ENCODE assay signal across 8 mouse cellular contexts in the genomic region with DNA sequence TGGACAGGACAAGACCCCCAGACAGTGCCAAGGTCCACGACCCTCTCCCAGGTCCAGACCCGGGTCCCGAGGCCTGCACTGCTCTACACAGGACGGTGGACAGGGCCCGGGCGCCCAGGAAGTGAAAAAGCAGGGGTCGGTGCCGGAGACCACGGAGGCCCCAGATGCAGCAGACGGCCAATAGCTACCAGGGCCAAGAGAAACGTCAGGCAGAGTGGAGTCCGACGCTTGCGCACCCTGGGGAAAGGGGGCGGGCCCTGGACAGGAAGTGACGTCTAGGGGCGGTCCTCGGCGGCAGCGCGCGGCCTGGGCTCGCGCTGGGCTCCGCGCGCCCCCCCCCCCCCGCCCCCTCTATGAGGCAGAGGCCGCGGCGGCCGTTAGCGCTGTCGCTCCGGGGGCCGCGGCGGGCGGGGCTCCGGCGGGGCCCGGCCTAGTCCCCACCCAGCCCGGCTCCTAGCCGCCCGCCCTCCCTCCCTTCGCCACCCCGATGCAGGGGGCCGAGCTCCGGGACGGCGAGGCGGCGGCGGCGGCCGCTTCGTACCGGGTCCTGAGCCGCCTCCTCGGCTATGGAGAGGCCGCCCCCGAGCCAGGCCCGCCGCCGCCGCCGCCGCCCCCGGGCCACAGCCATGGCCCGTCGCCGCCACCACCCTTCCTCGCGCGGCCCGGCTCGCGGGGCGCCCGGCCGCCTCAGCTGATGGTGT. TPM values are rescaled to one million over a fixed set of nuclear protein-coding genes. Genes with fewer than 3 reads are reported as not detected.
A peak's percentile ranks its signal among the peaks of the same experiment; 100 is the strongest.
DNase-seq lines count a peak whose midpoint lies in the region; ATAC-seq and TF ChIP-seq lines count a peak whose summit lies in the region.

A gene (plus strand): TSS at position 604 of the 701 bp plus-strand sequence.

- peaks cover 4% of the 10 kb centered on the region; the same call in 1 of the 2 replicates for H3K4me1 ChIP-seq in cortical plate, adult 2 months (ENCODE audit: control insufficient read depth, insufficient read depth, low read length)

- intact Hi-C loops in left cerebral cortex, postnatal 10 days (cut with DNase I), result loop anchor here (5.0 kb wide), 1 partner anchor 40 kb away; no protein-coding TSS in a partner anchor

- no peak for TF ChIP-seq CTCF in cortical plate, adult 2 months (IDR thresholded peaks at IDR 0.05; ENCODE audit: extremely low read depth, insufficient read depth, low read length)

- H3K27ac ChIP-seq in cortical plate, adult 2 months (ENCODE audit: insufficient read depth, low read length), result peak within 1 kb of the TSS; percentile 96

- peak; percentile 88 for TF ChIP-seq POLR2A in cortical plate, adult 2 months (IDR thresholded peaks at IDR 0.05; ENCODE audit: extremely low read depth, insufficient read depth, low read length)

- peak within 1 kb of the TSS; percentile 96 for H3K4me3 ChIP-seq in cortical plate, adult 2 months (ENCODE audit: insufficient read depth, low read length)

- ATAC-seq in activated CD4-positive, CD25-positive, alpha-beta regulatory T cell, adult 4 months, result peak; percentile 82
- peak; percentile 86 for ATAC-seq in inflammation-experienced regulatory T-cells, adult 6 months
- peak; percentile 90 for ATAC-seq in megakaryocyte-erythroid progenitor cell, adult 5-6 weeks (replicated peaks; ENCODE audit: low FRiP score, low TSS enrichment, poor library complexity, severe bottlenecking)

- DNase-seq in gastrocnemius, postnatal 10 days, result peak; percentile 96
- peak; percentile 95 to 96 for DNase-seq in left cerebral cortex, postnatal 10 days (ENCODE audit: extremely low spot score in 1 of 2, low spot score in 2 of 2)
- peak; percentile 95 for DNase-seq in right cerebral cortex, postnatal 25 days
- DNase-seq in urinary bladder, postnatal 4 days (ENCODE audit: low spot score in 2 of 2), result peak; percentile 92 to 96

RNA-seq across cellular contexts. Expression of the gene that starts here (rescaled TPM):
- 1 to 10 TPM; 6.1 to 7.8 TPM for polyA plus RNA-seq in activated CD4-positive, CD25-positive, alpha-beta regulatory T cell, adult 4 months (2017; shearing (Covaris generic))
- 47.9 and 49.7 TPM in 2 replicates for polyA plus RNA-seq in cortical plate, adult 2 months (2012; rRNA removed)
- total RNA-seq in gastrocnemius, postnatal 10 days (2021), result 10 to 100 TPM; 33.7 to 34.8 TPM
- 1 to 10 TPM; 5.9 to 8.5 (median 7.9) TPM for polyA plus RNA-seq in inflammation-experienced regulatory T-cells, adult 6 months (2017; shearing (Covaris generic))
- total RNA-seq in left cerebral cortex, postnatal 10 days (2021), result 10 to 100 TPM; 81.0 to 84.7 TPM
- 6.0 and 15.8 TPM in 2 replicates for total RNA-seq in megakaryocyte-erythroid progenitor cell, adult 5-6 weeks (2014; fragmentation: Nextera tagmentation)
- 9.0 and 11.8 TPM in 2 replicates for total RNA-seq in megakaryocyte-erythroid progenitor cell, adult 5-6 weeks (2017)

Comparison
In these comparisons a context has a peak if more than half of its experiments do, and no peak if none do; other contexts are left out.
1. Peak in every context shown above with its lines: DNase-seq, ATAC-seq, H3K4me3 ChIP-seq and H3K27ac ChIP-seq.